Mouse (Mus musculus): ENCODE measurements around the gene Med25.

- TF ChIP-seq E2F4 (IDR thresholded peaks at IDR 0.05; ENCODE audit: insufficient read depth) (no peak), MYOD1 (IDR thresholded peaks at IDR 0.05; ENCODE audit: control insufficient read depth in 1 of 3, insufficient read length in 2 of 3, low read depth in 2 of 3) (no peak), POLR2AphosphoS2 (IDR thresholded peaks at IDR 0.05; ENCODE audit: insufficient read length, low read depth) (no peak)
These were observed 9.5 kb downstream of the Med25 start for GRCm38 (mm10) chr7:44883036-44883435.
